Mouse (Mus musculus) thymus, adult 2 months (tissue): Measurements from ENCODE around the gene Gpr162.

Experiments
- CTCF ChIP-seq: fragments of 200-500 bp; IDR thresholded peaks from 2 replicates; pipeline ENCODE4 v1.5.1; 2012; ENCODE audit warnings: mild to moderate bottlenecking, control low read depth, low read length, moderate library complexity, borderline replicate concordance; ENCODE audit not compliant: control insufficient read depth, poor library complexity, insufficient read depth; ENCODE audit errors: extremely low read depth
- POLR2A ChIP-seq: fragments of 200-500 bp; IDR thresholded peaks from 2 replicates; pipeline ENCODE4 v1.6.1; 2012; ENCODE audit warnings: mild to moderate bottlenecking, low read length, control low read depth, moderate library complexity; ENCODE audit not compliant: control insufficient read depth, poor library complexity, insufficient read depth; ENCODE audit errors: extremely low read depth

DNA sequence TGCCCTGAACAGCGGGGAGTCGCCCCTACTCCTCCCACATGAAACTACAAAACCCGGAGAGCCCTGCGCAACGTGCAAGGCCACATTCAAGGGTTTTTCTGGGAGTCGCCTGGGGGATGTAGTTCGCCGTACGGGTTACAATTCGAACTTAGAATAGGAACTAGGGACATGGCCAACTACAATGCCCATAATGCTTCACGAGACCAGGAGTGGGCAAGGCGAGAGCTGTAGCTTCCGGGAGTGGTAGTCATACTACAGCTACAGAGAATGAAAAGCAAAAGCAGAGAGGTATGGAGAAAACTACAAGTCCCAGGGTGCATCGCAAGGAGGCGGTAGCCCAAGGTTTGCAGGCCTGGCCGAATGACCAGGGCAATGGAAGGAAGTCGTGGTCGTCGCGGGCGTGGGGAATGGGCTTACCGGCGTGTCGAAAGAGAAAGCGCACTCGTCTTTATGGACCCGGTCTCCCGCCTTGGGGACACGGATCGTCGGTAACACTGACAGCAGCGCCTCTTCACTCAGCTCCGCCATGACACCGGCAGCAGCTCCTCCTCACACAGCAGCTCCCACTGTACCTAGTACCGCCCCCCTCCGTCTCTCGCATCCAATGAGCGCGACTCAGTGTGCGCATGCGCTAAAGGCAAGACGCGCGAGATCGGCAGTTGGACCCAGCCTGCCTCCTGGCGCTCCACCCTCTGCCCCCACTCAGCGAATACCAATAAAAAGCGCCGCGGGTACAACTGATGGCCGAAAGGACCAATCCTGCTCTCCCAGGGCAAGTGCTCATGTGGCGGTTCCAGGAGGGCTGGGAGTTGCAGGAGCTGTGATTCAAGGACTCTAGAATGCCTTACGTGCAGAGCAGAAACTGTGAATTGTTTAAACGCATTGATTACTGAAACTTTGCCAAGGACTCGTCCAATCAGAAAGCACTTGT is 34.6 kb downstream of the Gpr162 start, which contains the start of the genes Usp5 and Cdca3:
- TF ChIP-seq POLR2A (peak; percentile 57; the same call in 1 of the 2 replicates), CTCF (0 out of 2 replicates have a peak, but pooled peaks have one; percentile 44)
